Mouse (Mus musculus) CD4-positive helper T cell, adult 2 months (primary cell): ENCODE measurements around the gene Ccdc17.

Source experiments
- DNase-seq: peaks from one replicate; pipeline ENCODE4 v3.0.0-alpha.2; 2012; ENCODE audit warnings: low read depth, missing footprints, low spot score

The Ccdc17 gene

GRCm38 (mm10) chr4:116596379-116596778 is at the start of gene Ccdc17:
TSS of gene Ccdc17 (plus strand) at chr4:116596654.
- no peak for DNase-seq

- DNase-seq: no peak
Measured at GRCm38 (mm10) chr4:116550432-116550831, 46.0 kb upstream of the Ccdc17 start.

DNA sequence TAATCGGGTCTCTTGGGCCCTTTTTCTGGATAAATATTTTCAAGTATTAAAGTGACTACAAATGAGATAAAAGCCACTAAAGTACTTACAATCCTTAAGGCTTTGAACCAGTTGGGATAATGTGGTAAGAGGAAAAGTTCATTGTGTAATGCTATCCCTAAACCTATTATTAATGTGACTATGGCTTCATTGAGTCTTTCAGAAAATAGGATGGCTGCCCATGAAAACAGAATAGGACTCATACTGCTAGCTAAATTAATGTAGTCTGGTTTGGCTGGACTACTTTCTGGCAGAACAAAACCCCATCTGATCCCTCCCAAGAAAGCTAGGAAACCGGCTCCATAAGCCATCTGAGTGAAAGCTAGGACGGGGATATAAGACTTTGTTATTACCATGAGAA is 43.4 kb upstream of the Ccdc17 start:
- DNase-seq: no peak

- DNase-seq: peak; percentile 83
Measured at GRCm38 (mm10) chr4:116555413-116556300, 40.8 kb upstream of the Ccdc17 start, which contains the start of gene Tmem69. TSS of gene Tmem69 (minus strand) at chr4:116555936.

DNA sequence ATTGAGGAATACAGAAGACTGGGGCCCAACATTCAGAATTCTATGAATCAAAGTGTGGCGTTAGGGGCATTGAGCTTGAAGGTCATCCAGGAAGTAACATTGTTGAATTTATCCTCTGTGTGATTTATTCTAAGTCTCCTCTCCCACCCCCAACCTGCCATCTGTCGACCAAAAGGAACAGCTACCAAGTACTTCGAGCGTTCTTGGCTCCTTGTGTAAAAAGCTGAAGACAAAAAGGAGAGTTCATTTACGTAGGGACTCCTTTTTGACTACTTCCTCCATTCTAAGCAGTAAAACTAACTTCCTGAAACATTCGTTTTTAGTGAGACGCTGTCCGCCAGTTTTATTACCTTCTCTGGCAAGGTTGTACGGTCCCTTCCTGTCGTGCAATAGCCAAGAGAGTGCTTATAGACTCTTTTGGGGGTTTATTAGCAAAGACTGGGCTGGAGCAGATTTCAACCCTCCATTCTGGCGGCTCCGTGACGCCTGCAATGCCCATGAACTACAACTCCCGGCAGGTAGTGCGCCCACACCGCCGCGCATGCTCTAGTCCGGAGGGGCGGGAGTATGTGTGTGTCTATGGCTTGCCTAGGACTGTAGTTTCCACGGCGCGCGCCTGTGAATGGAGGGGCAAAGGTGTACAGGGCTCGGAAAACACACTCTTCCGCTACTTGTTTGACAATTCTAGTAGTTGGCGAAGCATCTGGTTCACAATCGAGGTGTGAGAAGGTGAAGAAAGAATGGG is 39.7 kb upstream of the Ccdc17 start:
- peak; percentile 96 for DNase-seq

DNA sequence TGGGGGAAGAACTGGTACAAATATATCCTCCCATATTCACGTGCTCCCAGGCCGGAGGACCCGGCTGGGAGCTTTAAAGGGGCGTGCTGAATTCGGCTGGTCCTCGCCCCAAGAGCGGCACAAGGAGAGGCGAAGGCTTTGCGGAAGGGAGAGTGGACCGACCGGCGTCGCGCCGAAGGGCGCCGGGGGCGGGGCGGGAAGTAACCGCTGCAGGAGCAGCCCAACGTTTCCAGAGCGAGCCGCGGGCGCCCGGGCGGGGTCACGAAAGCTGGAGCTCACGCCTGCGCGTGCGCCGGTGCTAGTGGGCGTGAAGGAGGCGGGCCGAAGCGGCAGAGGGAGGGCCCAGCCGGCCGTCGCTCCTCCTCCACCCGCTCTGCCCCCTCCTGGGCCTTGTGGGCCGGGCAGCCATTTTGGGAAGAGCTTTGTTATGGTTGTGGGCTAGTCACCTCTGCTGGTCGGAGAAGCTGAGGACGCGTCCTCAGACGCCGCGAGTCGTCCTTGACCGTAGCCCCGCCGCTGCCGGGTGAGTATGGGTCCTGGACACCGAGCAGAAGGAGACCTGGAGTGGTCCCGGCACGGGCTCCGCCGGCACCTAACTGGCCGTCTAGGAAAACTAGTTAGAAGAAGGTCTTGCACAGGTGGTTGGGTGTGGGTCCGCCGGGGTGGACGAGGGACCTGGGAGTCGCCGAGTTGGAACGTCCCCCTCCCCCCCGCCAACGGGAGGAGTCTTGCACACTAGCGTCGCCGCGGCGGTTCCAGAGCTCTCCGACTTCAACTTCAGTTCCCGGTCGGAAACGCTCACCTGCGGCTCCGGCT is 38.9 kb upstream of the Ccdc17 start, which contains the start of gene Gpbp1l1:
TSS of gene Gpbp1l1 (plus strand) at position 353 of the 816 bp plus-strand sequence.
- peak; percentile 98 for DNase-seq

- peak; percentile 54 for DNase-seq
Measured at GRCm38 (mm10) chr4:116558151-116558882, 38.1 kb upstream of the Ccdc17 start.

DNA sequence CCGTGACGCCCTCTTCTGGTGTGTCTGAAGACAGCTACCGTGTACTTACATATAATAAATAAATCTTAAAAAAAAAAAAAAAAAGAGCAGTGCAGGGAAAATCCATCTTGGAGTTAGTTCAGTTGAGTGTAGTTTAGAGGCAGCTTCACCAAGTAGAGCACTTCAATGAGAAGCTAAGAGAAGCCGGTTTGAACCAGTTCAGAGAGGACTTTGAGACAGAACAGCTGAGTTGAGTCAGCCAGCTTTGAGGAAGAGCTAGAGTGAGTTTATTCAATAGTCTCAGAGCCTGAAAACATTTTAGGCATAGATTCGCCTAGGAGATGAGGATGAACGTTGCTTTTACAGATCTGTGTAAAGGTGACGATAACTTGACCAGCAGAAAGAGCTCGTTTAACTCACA is 661 bp upstream of the Ccdc17 start:
- DNase-seq: no peak

DNA sequence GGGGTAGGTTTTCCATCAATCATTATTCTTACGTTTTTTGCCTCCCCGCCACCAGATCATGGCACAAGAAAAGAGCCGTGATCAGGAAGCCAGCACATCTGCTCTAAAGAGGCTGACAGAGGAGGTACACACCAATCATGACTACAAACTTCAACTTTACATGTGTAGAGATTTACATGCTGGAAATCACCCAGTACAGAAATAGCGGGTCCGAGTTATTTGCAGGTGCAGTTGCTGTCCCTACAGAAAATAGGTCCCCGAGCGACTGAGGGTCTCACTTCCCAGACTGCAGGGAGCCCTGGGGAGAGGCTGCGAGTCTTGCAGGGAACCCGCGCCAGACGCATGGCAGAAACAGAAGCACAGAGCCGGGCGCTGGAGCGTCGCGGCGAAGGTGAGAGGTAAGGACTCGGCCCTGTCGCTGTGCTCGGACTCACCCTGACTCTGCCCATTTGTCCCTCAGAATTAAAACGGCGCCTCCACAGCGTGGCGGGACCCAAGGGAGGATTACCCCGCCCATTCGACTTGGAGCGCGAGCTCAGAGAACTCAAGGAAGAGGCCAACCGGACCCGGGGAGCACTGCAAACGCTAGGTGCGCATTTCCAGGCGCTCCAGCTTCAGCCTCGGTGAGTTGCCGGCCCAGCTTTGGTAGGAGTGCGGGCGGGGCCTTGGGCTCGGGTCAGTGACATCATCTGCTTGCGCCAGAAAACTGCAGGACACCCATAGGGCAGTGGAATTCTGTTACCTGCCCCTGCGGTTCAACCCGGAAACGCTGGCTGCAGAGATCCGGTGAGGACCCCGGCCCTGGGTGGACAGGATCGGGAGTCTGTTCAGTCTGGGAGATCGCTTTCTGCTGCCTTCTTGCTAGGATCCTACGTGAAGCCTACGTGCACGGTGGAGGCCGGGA is 776 bp downstream of the Ccdc17 start:
- peak; percentile 87 for DNase-seq

DNA sequence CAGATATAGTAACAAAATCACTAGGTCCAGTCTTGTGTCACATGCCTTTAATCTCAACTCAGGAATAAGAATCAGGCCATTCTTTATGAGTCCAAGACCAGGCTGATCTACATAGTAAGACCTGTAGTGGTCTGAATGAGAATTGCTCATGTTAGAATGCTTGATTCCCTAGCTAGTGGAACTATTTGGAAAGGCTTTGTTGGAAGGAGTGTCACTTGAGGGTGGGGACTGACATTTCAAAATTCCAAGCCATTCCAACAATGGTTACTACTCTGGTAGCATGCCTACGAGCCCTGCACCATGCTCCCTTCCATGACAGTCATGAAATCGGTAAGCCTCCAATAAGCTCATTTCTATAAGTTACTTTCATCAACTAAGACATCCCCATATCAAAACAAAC is 16.2 kb downstream of the Ccdc17 start:
- no peak for DNase-seq

- DNase-seq: no peak
Measured at GRCm38 (mm10) chr4:116615237-116615636, 18.8 kb downstream of the Ccdc17 start.

DNA sequence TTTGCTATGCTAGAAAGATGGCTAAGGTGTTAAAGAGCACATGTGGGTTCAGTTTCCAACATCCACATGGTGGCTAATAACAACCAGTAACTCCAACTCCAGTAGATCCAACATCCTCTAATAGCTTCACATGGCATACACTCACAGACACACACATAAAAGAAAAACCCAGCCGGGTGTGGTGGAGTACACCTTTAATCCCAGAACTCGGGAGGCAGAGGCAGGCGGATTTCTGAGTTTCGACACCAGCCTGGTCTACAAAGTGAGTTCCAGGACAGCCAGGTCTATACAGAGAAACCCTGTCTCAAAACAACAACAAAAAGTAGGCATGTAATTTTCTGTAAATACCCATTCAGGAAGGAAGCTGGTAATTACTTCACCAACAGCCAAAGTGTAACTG is 28.4 kb downstream of the Ccdc17 start:
- no peak for DNase-seq

GRCm38 (mm10) chr4:116626658-116627358 is 30.4 kb downstream of the Ccdc17 start:
- DNase-seq: peak; percentile 91

DNA sequence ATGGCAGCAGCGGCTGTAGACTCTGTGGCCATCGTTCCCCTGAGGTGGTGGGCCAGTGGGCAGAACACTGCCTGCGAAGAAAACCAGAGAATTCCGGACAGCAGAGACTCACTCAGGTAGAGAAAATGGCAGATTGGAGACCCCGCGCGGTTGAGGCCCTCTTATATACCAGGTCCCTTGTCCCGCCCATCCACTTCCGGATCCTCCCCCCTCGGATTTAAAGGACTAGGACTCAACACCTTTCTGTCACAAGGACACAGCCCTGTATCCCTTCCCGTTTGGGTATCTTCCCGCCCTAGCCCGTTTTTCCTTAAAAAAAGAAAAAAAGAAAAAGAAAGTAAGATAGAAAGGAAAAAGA is 30.9 kb downstream of the Ccdc17 start:
- DNase-seq: peak; percentile 93

- peak; percentile 90 for DNase-seq
Measured at GRCm38 (mm10) chr4:116627722-116628662, 31.5 kb downstream of the Ccdc17 start, which contains the start of gene Nasp. TSS of gene Nasp (minus strand) at chr4:116627941.

DNA sequence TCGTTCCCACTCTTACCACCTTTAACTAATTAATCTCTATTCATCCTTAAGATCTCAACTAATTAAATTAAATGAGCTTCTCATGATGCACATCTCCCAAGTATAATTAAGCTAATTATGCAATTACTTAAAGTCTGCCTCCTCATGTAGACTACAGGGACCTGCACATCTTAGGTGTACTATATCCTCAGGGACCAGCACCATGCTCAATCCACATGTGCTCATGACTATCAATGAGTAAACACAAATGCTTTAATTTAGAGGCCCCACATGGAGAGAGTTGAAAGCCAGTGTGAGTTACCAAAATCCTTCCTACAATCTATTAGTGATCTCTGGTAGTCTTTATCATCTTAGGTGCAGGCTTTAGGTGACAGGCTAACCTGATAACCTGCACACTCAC is 38.7 kb downstream of the Ccdc17 start:
- DNase-seq: no peak

DNA sequence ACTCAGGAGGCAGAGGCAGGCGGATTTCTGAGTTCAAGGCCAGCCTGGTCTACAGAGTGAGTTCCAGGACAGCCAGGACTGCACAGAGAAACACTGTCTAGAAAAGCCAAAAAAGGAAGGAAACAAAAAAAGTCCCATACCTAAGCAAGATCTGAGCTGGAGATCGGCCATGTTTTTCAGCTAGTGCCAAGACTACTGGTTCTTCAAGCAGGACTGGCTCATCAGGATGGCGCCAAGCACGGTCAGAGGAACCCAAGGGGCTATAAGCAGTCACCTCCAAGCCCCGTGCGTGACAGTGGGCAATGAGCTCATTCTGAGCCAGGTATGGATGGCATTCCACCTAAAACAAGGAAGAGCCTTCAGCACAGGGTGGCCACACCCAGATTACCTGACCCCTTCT is 42.4 kb downstream of the Ccdc17 start:
- DNase-seq: no peak

DNA sequence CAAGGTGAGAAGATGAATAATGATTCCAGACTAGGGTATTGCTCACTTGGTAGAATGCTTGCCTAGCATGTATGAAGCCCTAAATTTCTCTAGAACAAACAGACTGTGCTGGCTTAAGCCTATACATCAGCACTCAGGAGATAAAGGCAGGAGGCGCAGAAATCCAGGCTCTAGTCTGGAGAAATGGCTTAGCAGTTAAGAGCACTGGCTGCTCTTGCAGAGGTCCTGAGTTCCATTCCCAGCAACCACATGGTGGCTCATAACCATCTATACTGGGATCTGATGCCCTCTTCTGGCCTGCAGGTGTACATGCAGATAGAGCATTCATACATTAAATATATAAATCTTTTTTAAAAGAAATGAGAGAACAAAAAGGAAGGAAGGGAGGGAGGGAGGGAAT is 45.6 kb downstream of the Ccdc17 start:
- DNase-seq: no peak
